Mouse (Mus musculus) myocyte (in vitro differentiated cells): Measurements from ENCODE around the gene Adam10.

Experiments used
- MAX ChIP-seq: IDR thresholded peaks from one replicate; pipeline ENCODE4 v1.6.1; 2011; ENCODE audit warnings: low read depth, mild to moderate bottlenecking, control low read depth
- POLR2A ChIP-seq: IDR thresholded peaks from one replicate; pipeline ENCODE4 v1.6.1; 2011; ENCODE audit warnings: low read depth, mild to moderate bottlenecking, control low read depth, moderate library complexity; ENCODE audit not compliant: insufficient read length
- POLR2AphosphoS2 ChIP-seq: IDR thresholded peaks from one replicate; pipeline ENCODE4 v1.6.1; 2011; ENCODE audit warnings: low read depth, control low read depth; ENCODE audit not compliant: insufficient read length

GRCm38 (mm10) chr9:70665372-70666145 is 13.2 kb upstream of the Adam10 start:
- TF ChIP-seq POLR2AphosphoS2 = no peak
- no peak for TF ChIP-seq MAX
- TF ChIP-seq POLR2A = no peak
